Mouse (Mus musculus) lung, postnatal 0 days (tissue): ENCODE data around the gene Cdk4.

ENCODE experiments used
- CTCF ChIP-seq: IDR thresholded peaks from 2 replicates; pipeline ENCODE4 v1.5.1; 2016; ENCODE audit warnings: antibody characterized with exemption, mild to moderate bottlenecking
- EP300 ChIP-seq: IDR thresholded peaks from 2 replicates; pipeline ENCODE4 v1.6.1; 2016; ENCODE audit warnings: antibody characterized with exemption, mild to moderate bottlenecking, control low read depth

DNA sequence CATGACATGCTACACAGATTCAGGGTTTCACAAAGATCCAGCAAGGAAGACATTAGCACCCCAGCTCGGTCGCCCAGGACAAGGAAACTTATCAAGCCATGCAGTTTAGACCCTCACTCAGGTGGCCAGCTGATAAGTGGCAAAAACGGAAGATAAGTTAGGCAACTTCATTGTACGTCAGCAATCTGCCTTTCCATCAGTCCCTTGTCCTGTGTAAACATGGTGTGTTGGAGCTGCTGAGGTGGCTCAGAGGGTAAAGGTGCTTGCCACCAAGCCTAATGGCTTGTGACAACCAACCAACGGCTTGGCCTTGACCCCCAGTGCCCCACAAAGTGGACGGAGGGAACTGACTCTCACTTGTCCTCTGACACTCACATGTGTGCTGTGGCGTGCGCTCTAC is 37.1 kb downstream of the Cdk4 start:
- TF ChIP-seq EP300 (no peak), CTCF (no peak)
